Comparison of ENCODE assay signal across 10 mouse cellular contexts in the genomic region with DNA sequence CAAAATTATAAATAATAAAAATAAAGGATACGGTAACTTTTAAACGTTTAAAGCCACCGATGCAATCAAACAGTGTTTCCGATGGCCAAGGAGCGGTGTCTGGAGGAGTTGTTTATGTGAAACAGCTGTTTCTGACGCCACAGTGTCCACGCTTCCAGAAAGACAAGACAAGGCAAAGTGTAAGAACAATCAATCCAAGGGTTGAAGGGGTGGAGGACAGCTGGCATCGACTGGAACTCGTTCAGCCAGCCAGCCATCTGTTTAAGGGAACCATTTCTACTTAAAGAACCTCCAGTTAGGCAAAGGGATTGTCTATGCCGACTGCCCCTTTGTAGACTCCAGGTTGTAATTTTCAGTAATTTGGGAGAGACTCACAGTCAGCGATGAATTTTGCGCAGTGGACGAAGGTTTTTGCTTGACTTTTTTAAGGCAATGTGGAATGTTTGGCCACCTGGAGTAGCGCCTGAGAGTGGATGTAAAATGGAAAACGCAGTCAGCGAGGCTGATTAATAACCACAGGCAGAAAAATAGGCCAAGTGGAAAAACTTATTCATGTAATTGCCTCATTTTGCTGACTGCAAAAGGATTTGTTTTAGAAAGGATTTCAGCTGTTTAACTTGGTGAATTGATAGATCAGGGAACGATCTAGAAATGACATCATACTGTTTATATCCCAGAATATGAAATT. TPM values are rescaled to one million over a fixed set of nuclear protein-coding genes. Genes with fewer than 3 reads are reported as not detected.
DNase-seq lines count a peak whose midpoint lies in the region; ATAC-seq lines count a peak whose summit lies in the region.
"Had no signal": no experiment of that assay in that cellular context is flagged by ENCODE, and none has a peak within 500 bp of the region (broad histone marks: within the 10 kb centered on the region; RNA-seq: fewer than 3 reads in every experiment).

No protein-coding gene starts in this region.

- no peak overlapping the region for H3K9ac ChIP-seq in lung, embryonic 15.5 days
- H3K9ac ChIP-seq in midbrain, embryonic 15.5 days, result no peak overlapping the region
- H3K9ac ChIP-seq: liver, embryonic 15.5 days had no signal

- H3K27me3 ChIP-seq in heart, embryonic 10.5 days (ENCODE audit: insufficient read depth, poor library complexity, severe bottlenecking), result no peaks in the 10 kb centered on the region
- no peaks in the 10 kb centered on the region for H3K27me3 ChIP-seq in lung, embryonic 15.5 days
- H3K27me3 ChIP-seq in midbrain, embryonic 15.5 days (replicated peaks), result no peaks in the 10 kb centered on the region
- H3K27me3 ChIP-seq: liver, embryonic 15.5 days had no signal

- no peak overlapping the region for H3K4me3 ChIP-seq in heart, embryonic 10.5 days
- no peak overlapping the region for H3K4me3 ChIP-seq in lung, embryonic 15.5 days
- H3K4me3 ChIP-seq in midbrain, embryonic 15.5 days, result no peak overlapping the region
- H3K4me3 ChIP-seq: liver, embryonic 15.5 days had no signal

- peak overlapping the region; percentile 41 for H3K4me2 ChIP-seq in lung, embryonic 15.5 days
- no peak overlapping the region for H3K4me2 ChIP-seq in midbrain, embryonic 15.5 days
- H3K4me2 ChIP-seq: liver, embryonic 15.5 days had no signal

- 79% methylated on average over 17 of the region's 17 CpGs for WGBS in heart, embryonic 10.5 days
- WGBS in lung, embryonic 15.5 days, result 37% methylated on average over 17 of the region's 17 CpGs
- 75% methylated on average over 17 of the region's 17 CpGs for WGBS in midbrain, embryonic 15.5 days

- H3K36me3 ChIP-seq in heart, embryonic 10.5 days, result no peaks in the 10 kb centered on the region
- no peaks in the 10 kb centered on the region for H3K36me3 ChIP-seq in lung, embryonic 15.5 days
- H3K36me3 ChIP-seq in midbrain, embryonic 15.5 days (replicated peaks), result no peaks in the 10 kb centered on the region
- H3K36me3 ChIP-seq: liver, embryonic 15.5 days had no signal

- H3K4me1 ChIP-seq in heart, embryonic 10.5 days, result no peaks in the 10 kb centered on the region
- 0 out of 2 replicates have a peak, but pooled peaks cover 6% of the 10 kb centered on the region for H3K4me1 ChIP-seq in lung, embryonic 15.5 days
- H3K4me1 ChIP-seq in midbrain, embryonic 15.5 days, result no peaks in the 10 kb centered on the region
- H3K4me1 ChIP-seq: liver, embryonic 15.5 days had no signal

- H3K9me3 ChIP-seq in heart, embryonic 10.5 days, result no peaks in the 10 kb centered on the region
- no peaks in the 10 kb centered on the region for H3K9me3 ChIP-seq in lung, embryonic 15.5 days
- H3K9me3 ChIP-seq in midbrain, embryonic 15.5 days, result no peaks in the 10 kb centered on the region
- H3K9me3 ChIP-seq: liver, embryonic 15.5 days had no signal

- DNase-seq in heart, adult 8-10 months (ENCODE audit: low spot score), result peak; percentile 20
- DNase-seq in heart, embryonic 10.5 days (ENCODE audit: low spot score), result no peak
- peak; percentile 88 for DNase-seq in Muller cell, postnatal 12 days (ENCODE audit: inconsistent ontology term)
- peak; percentile 25 for DNase-seq in embryo, embryonic 11 days
- no peak for DNase-seq in layer of hippocampus, postnatal 10 days (ENCODE audit: low spot score in 2 of 2)
- DNase-seq: adrenal gland, postnatal 25 days had no signal

- no peak overlapping the region for H3K27ac ChIP-seq in heart, embryonic 10.5 days
- no peak overlapping the region for H3K27ac ChIP-seq in lung, embryonic 15.5 days
- H3K27ac ChIP-seq in midbrain, embryonic 15.5 days, result no peak overlapping the region
- H3K27ac ChIP-seq: liver, embryonic 15.5 days had no signal

- ATAC-seq in lung, embryonic 15.5 days (ENCODE audit: borderline replicate concordance, extremely low read depth, low FRiP score, low TSS enrichment), result peak; percentile 73; the same call in 1 of the 2 replicates
- ATAC-seq in midbrain, embryonic 15.5 days (replicated peaks), result no peak
- no peak for ATAC-seq in megakaryocyte-erythroid progenitor cell, adult 5-6 weeks (replicated peaks; ENCODE audit: low FRiP score, low TSS enrichment, poor library complexity, severe bottlenecking)

RNA-seq across cellular contexts. Expression of gene Parp8, which starts 37.4 kb away (rescaled TPM):
- total RNA-seq in heart, adult 8-10 months (2022), result 10 to 100 TPM in 3 of 4 experiments, 1 to 10 TPM in 1; 8.2 to 11.6 (median 11.2) TPM
- polyA plus RNA-seq in heart, embryonic 10.5 days (2016; fragmentation: Nextera tagmentation; extraction: Ambion mirVana), result 11.7 and 13.4 TPM in 2 replicates
- 9.2 and 10.3 TPM in 2 replicates for polyA plus RNA-seq in lung, embryonic 15.5 days (2015; fragmentation: Nextera tagmentation; extraction: Ambion mirVana)
- total RNA-seq in layer of hippocampus, postnatal 10 days (2021), result 10 to 100 TPM; 62.3 to 69.5 TPM
- 29.5 and 32.2 TPM in 2 replicates for polyA plus RNA-seq in midbrain, embryonic 15.5 days (2015; fragmentation: Nextera tagmentation; extraction: Ambion mirVana)
- 8.5 and 10.3 TPM in 2 replicates for total RNA-seq in megakaryocyte-erythroid progenitor cell, adult 5-6 weeks (2014; fragmentation: Nextera tagmentation)
- 8.7 and 9.2 TPM in 2 replicates for total RNA-seq in megakaryocyte-erythroid progenitor cell, adult 5-6 weeks (2017)

Comparison
In these comparisons a context has a peak if more than half of its experiments do, and no peak if none do; other contexts are left out.
1. DNase-seq: peak in heart, adult 8-10 months (single experiment), Muller cell, postnatal 12 days (single experiment) and embryo, embryonic 11 days (single experiment); none in heart, embryonic 10.5 days (single experiment) and layer of hippocampus, postnatal 10 days (0 of 2).
2. RNA of gene Parp8, which starts 37.4 kb away (total RNA-seq): 62.3 to 69.5 TPM in layer of hippocampus, postnatal 10 days; 8.2 to 11.6 TPM in heart, adult 8-10 months and 8.5 to 10.3 TPM in megakaryocyte-erythroid progenitor cell, adult 5-6 weeks; every median in the first group is over 4 times any median in the second.